Mouse (Mus musculus) embryonic facial prominence, embryonic 11.5 days (tissue): ENCODE results near the gene Sirt6. TPM values are rescaled to one million over a fixed set of nuclear protein-coding genes. Genes with fewer than 3 reads are reported as not detected.

Experiments
- ATAC-seq: fragments of 200-750 bp; cut with Nextera tagmentation; replicated peaks from 2 replicates; pipeline ENCODE4 v1.8.0; 2017; ENCODE audit warnings: low read depth; ENCODE audit not compliant: insufficient number of reproducible peaks, low FRiP score, low TSS enrichment
- DNase-seq: peaks from one replicate; pipeline ENCODE4 v3.0.0-alpha.2; 2015; ENCODE audit warnings: low spot score
- H3K27ac ChIP-seq: fragments of 300-500 bp; sonication (generic); replicated peaks from 2 replicates; pipeline ENCODE4 v1.5.1; 2014; ENCODE audit warnings: mild to moderate bottlenecking, low read depth, low read length, control low read depth
- H3K27me3 ChIP-seq: fragments of 300-500 bp; sonication (generic); 2 replicates; pipeline ENCODE4 v1.6.1; 2014; ENCODE audit warnings: mild to moderate bottlenecking, low read length, moderate library complexity, mixed read lengths; ENCODE audit not compliant: control insufficient read depth, insufficient read depth
- H3K36me3 ChIP-seq: fragments of 300-500 bp; sonication (generic); replicated peaks from 2 replicates; pipeline ENCODE4 v1.6.1; 2014; ENCODE audit warnings: low read depth, mild to moderate bottlenecking, low read length, moderate library complexity, mixed read lengths; ENCODE audit not compliant: control insufficient read depth, insufficient read depth
- H3K4me1 ChIP-seq: fragments of 300-500 bp; sonication (generic); 2 replicates; pipeline ENCODE4 v1.6.1; 2014; ENCODE audit warnings: low read length, mixed read lengths; ENCODE audit not compliant: control insufficient read depth, insufficient read depth
- H3K4me2 ChIP-seq: fragments of 300-500 bp; sonication (generic); 2 replicates; pipeline ENCODE4 v1.6.1; 2014; ENCODE audit warnings: low read depth, mild to moderate bottlenecking, control low read depth, low read length, moderate library complexity
- H3K4me3 ChIP-seq: fragments of 300-500 bp; sonication (generic); 2 replicates; pipeline ENCODE4 v1.5.1; 2014; ENCODE audit warnings: low read depth, low read length, control low read depth
- H3K9ac ChIP-seq: fragments of 300-500 bp; sonication (generic); replicated peaks from 2 replicates; pipeline ENCODE4 v1.6.1; 2014; ENCODE audit warnings: mild to moderate bottlenecking, control low read depth, low read length
- H3K9me3 ChIP-seq: fragments of 300-500 bp; sonication (generic); replicated peaks from 2 replicates; pipeline ENCODE4 v1.6.1; 2016; ENCODE audit warnings: mild to moderate bottlenecking, low read length, inconsistent platforms, mixed read lengths; ENCODE audit not compliant: control insufficient read depth
- WGBS: fragments of 180-500 bp; shearing (Covaris S2); extraction: QIAGEN DNeasy Blood & Tissue Kit; methylation state at CpG from one replicate; pipeline ENCODE4 v1.1.7; 2014; 5-methylcytosine and 5-hydroxymethylcytosine counted together
- polyA plus RNA-seq: library from polyadenylated mRNA; unstranded; fragments of >200 nt; fragmentation: Nextera tagmentation; extraction: Ambion mirVana; gene quantifications from 2 replicates; pipeline ENCODE4 v1.2.1, GENCODE M21; 2014

The Sirt6 gene
- polyA plus RNA-seq, 1 experiment from 2014 or later = 37.8 TPM

- 78% methylated on average over 12 of the region's 12 CpGs for WGBS
- no peak overlapping the region for H3K9ac ChIP-seq
- no peaks in the 10 kb centered on the region for H3K9me3 ChIP-seq
- DNase-seq (no peak), ATAC-seq (0 out of 2 replicates have a peak, but pooled peaks have one; percentile 5)
- H3K4me1 ChIP-seq = peaks cover 4% of the 10 kb centered on the region
- H3K4me2 ChIP-seq = no peak overlapping the region
- H3K27ac ChIP-seq = no peak overlapping the region
- no peak overlapping the region for H3K4me3 ChIP-seq
- no peaks in the 10 kb centered on the region for H3K36me3 ChIP-seq
- H3K27me3 ChIP-seq = no peaks in the 10 kb centered on the region
Measured at GRCm38 (mm10) chr10:81604019-81604967, 23.3 kb downstream of the Sirt6 start.

GRCm38 (mm10) chr10:81602741-81603151 is 24.9 kb downstream of the Sirt6 start:
- DNase-seq = peak; percentile 82
- Histone ChIP-seq H3K9ac (no peak overlapping the region), H3K4me2 (no peak overlapping the region), H3K36me3 (no peaks in the 10 kb centered on the region), H3K27ac (no peak overlapping the region), H3K4me3 (no peak overlapping the region), H3K9me3 (no peaks in the 10 kb centered on the region), H3K27me3 (no peaks in the 10 kb centered on the region; the same call in 1 of the 2 replicates), H3K4me1 (peaks cover 4% of the 10 kb centered on the region)
- no peak for ATAC-seq
- 19% methylated on average over 4 of the region's 4 CpGs for WGBS

GRCm38 (mm10) chr10:81601396-81601905 is 26.1 kb downstream of the Sirt6 start:
- DNase-seq (no peak), ATAC-seq (no peak; the same call in 1 of the 2 replicates)
- H3K9me3 ChIP-seq = no peaks in the 10 kb centered on the region
- no peak overlapping the region for H3K4me3 ChIP-seq
- H3K27me3 ChIP-seq = no peaks in the 10 kb centered on the region; the same call in 1 of the 2 replicates
- WGBS = 15% methylated on average over 7 of the region's 7 CpGs
- peak overlapping the region; percentile 30; the same call in 1 of the 2 replicates for H3K27ac ChIP-seq
- H3K36me3 ChIP-seq = no peaks in the 10 kb centered on the region
- peaks cover 12% of the 10 kb centered on the region for H3K4me1 ChIP-seq
- H3K4me2 ChIP-seq = peak overlapping the region; percentile 11; the same call in 1 of the 2 replicates
- no peak overlapping the region for H3K9ac ChIP-seq

- Histone ChIP-seq H3K27me3 (no peaks in the 10 kb centered on the region; the same call in 1 of the 2 replicates), H3K4me1 (peaks cover 18% of the 10 kb centered on the region), H3K36me3 (no peaks in the 10 kb centered on the region), H3K9me3 (no peaks in the 10 kb centered on the region), H3K27ac (peak within 1 kb of the TSS; percentile 30; the same call in 1 of the 2 replicates), H3K9ac (no peak within 1 kb of the TSS), H3K4me3 (no peak within 1 kb of the TSS), H3K4me2 (peak within 1 kb of the TSS; percentile 11)
- ATAC-seq (peak; percentile 82), DNase-seq (peak; percentile 99)
- 0% methylated on average over 28 of the region's 28 CpGs for whole genome bisulfite sequencing
Measured at GRCm38 (mm10) chr10:81600738-81601203, 26.8 kb downstream of the Sirt6 start, which contains the start of gene Tle6. Gene Tle6, minus strand, starts transcription at chr10:81601073.

- Histone ChIP-seq H3K36me3 (no peaks in the 10 kb centered on the region), H3K9ac (no peak overlapping the region), H3K4me3 (no peak overlapping the region), H3K9me3 (no peaks in the 10 kb centered on the region), H3K27ac (no peak overlapping the region), H3K4me1 (peaks cover 24% of the 10 kb centered on the region), H3K27me3 (no peaks in the 10 kb centered on the region; the same call in 1 of the 2 replicates), H3K4me2 (no peak overlapping the region)
- WGBS = 46% methylated on average over 10 of the region's 10 CpGs
- ATAC-seq (no peak), DNase-seq (no peak)
Measured at GRCm38 (mm10) chr10:81600096-81600495, 27.5 kb downstream of the Sirt6 start.

GRCm38 (mm10) chr10:81599630-81600029 is 28.0 kb downstream of the Sirt6 start:
- H3K9ac ChIP-seq = no peak overlapping the region
- H3K27me3 ChIP-seq = no peaks in the 10 kb centered on the region; the same call in 1 of the 2 replicates
- H3K4me2 ChIP-seq = no peak overlapping the region
- no peak overlapping the region for H3K27ac ChIP-seq
- DNase-seq (no peak), ATAC-seq (no peak)
- peaks cover 24% of the 10 kb centered on the region for H3K4me1 ChIP-seq
- 67% methylated on average over 5 of the region's 5 CpGs for WGBS
- H3K9me3 ChIP-seq = no peaks in the 10 kb centered on the region
- H3K36me3 ChIP-seq = no peaks in the 10 kb centered on the region
- no peak overlapping the region for H3K4me3 ChIP-seq

GRCm38 (mm10) chr10:81598871-81599270 is 28.7 kb downstream of the Sirt6 start:
- no peak overlapping the region for H3K4me2 ChIP-seq
- WGBS = 35% methylated on average over 6 of the region's 6 CpGs
- no peaks in the 10 kb centered on the region for H3K36me3 ChIP-seq
- H3K4me3 ChIP-seq = no peak overlapping the region
- H3K27ac ChIP-seq = no peak overlapping the region
- H3K9me3 ChIP-seq = no peaks in the 10 kb centered on the region
- H3K9ac ChIP-seq = no peak overlapping the region
- ATAC-seq (no peak), DNase-seq (no peak)
- peaks cover 24% of the 10 kb centered on the region for H3K4me1 ChIP-seq
- H3K27me3 ChIP-seq = no peaks in the 10 kb centered on the region; the same call in 1 of the 2 replicates
